Mouse (Mus musculus) kidney, adult 2 months (tissue): ENCODE results near the gene Casp9.

Experiments
- CTCF ChIP-seq: fragments of 200-500 bp; conservative IDR thresholded peaks from 2 replicates; pipeline ENCODE4 v1.5.1; 2011; ENCODE audit warnings: low read depth, mild to moderate bottlenecking, control low read depth, low read length, moderate library complexity, mixed read lengths; ENCODE audit not compliant: insufficient read depth, insufficient read length
- POLR2A ChIP-seq: fragments of 200-500 bp; IDR thresholded peaks from one replicate; pipeline ENCODE4 v1.6.1; 2011; ENCODE audit warnings: low read depth, low read length, control low read depth

DNA sequence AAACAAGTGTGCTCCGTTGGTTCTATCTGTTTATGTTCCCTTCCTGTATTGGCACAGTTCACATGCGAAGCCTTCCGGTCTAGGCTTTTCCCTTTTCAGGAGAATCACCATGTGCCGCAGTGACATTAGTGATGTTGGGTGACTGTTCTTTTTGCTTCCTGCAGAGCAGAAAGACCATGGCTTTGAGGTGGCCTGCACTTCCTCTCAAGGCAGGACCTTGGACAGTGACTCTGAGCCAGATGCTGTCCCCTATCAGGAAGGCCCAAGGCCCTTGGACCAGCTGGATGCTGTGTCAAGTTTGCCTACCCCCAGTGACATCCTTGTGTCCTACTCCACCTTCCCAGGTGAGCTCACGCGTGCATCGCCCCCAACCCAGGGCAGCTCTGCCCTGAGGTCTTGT is 18.0 kb downstream of the Casp9 start:
- TF ChIP-seq POLR2A: no peak
- no peak for TF ChIP-seq CTCF
